Mouse (Mus musculus) Patski (cell line): ENCODE measurements around the gene Glis2. TPM values are rescaled to one million over a fixed set of nuclear protein-coding genes. Genes with fewer than 3 reads are reported as not detected.
"Not testable (repeated sequence)": the region's sequence is repeated elsewhere in the genome, so short reads cannot be mapped to it uniquely, and the experiment has no call there.

ENCODE experiments used
- ATAC-seq: fragments of 100-300 bp; one replicate; pipeline ENCODE4 v1.8.0; 2021
- CTCF ChIA-PET: fragments of 350-600 bp; sonication (Branson Sonifier 250); formaldehyde crosslinking; loops from one replicate; lab custom pipeline; 2022; ENCODE audit warnings: inconsistent platforms; lab: Charles Lee
- POLR2A ChIA-PET: fragments of 350-600 bp; sonication (Branson Sonifier 250); formaldehyde crosslinking; loops from one replicate; lab custom pipeline; 2022; ENCODE audit warnings: antibody characterized with exemption, inconsistent platforms; lab: Charles Lee
- DNase-seq: peaks from one replicate; pipeline ENCODE4 v3.0.0-alpha.2; 2011; ENCODE audit warnings: low read depth, low spot score
- H3K27me3 ChIP-seq: fragments of 371-371 bp; one replicate; pipeline ENCODE4 v1.5.1; 2021
- CTCF ChIP-seq: fragments of 100-300 bp; IDR thresholded peaks from one replicate; pipeline ENCODE4 v1.5.1; 2021
- in situ Hi-C: fragments of 300-500 bp; cut with MboI; formaldehyde crosslinking; loops from 3 replicates; pipeline ENCODE4 v1.11.1; 2018; ENCODE audit warnings: low pct_unique_long_range_greater_than_20kb, mixed read lengths
- polyA plus RNA-seq: library from polyadenylated mRNA; unstranded; gene quantifications from one replicate; pipeline ENCODE4 v1.2.3, GENCODE M21; 2021

Glis2 gene
- polyA plus RNA-seq, 1 experiment from 2014 or later, result 87.1 TPM

DNA sequence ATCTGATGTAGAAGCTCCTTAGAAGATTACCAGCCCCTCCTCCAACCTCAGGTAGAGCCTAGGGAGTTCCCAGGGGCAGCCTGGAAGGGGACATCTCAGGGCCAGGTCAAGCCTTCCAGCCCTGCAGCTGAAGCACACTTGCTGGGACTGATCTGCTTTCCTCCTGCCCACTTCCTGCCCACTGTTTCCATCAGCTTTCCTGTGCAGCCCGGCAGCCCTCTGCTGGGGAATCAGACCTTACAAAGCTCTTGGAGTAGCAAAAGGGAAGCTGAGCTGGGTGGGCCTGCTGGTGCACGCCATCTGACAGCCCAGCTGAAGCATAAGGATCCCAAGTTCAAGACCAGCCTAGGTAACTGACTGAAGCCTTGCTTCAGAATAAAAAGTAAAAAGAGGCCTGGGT, 17.6 kb upstream of the Glis2 start:
- POLR2A ChIA-PET, result no interaction called here
- no peak for DNase-seq
- in situ Hi-C loops, result no loop called here
- H3K27me3 ChIP-seq, result no peaks in the 10 kb centered on the region
- no peak for TF ChIP-seq CTCF
- CTCF ChIA-PET, result interaction anchor here (1.2 to 6.3 kb wide), 7 partner anchors 9 to 30 kb away, joined by 3 to 39 read pairs (median 6); no protein-coding TSS in a partner anchor
- no peak for ATAC-seq

DNA sequence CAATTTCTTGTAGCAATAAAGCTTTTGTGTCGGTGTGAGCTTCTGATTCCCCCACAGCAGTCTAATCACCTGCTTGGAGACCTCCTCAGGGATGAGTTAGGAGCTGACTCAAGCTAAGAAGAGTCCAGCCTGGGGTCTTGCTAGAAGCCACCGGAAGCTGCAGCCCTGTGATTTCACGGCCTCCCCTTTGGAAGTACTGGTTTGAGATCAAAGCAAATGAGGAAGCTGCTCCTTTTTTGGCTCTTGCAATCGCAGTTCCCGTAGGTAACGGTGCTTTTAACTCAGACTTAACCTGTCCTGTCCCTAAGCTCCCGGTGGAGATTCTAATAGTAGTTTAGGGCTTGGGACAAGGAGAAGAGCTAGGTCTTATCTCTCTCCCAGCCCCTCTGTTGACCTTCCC, 15.9 kb upstream of the Glis2 start:
- POLR2A ChIA-PET, result no interaction called here
- DNase-seq (no peak), ATAC-seq (no peak)
- in situ Hi-C loops, result no loop called here
- CTCF ChIA-PET, result interaction anchor here (1.0 to 6.3 kb wide), 4 partner anchors 10 to 89 kb away, joined by 4 to 39 read pairs (median 6); no protein-coding TSS in a partner anchor
- no peak for TF ChIP-seq CTCF
- H3K27me3 ChIP-seq, result no peaks in the 10 kb centered on the region

DNA sequence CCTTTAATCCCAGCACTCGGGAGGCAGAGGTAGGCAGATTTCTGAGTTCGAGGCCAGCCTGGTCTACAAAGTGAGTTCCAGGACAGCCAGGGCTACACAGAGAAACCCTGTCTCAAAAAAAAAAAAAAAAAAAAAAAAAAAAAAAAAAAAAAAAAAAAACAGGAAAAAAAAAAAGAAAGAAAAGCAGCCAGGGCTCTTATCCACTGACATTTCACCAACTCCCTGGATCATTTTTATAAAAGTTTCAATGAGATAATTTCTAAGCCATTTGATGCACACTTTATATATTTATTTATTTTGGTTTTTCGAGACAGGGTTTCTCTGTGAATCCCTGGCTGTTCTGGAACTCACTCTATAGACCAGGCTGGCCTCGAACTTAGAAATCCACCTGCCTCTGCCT, 13.3 kb upstream of the Glis2 start:
- H3K27me3 ChIP-seq, in situ Hi-C loops, ATAC-seq, DNase-seq, POLR2A ChIA-PET: not testable (repeated sequence)
- CTCF ChIA-PET, result interaction anchor here (1.2 to 1.5 kb wide), 2 partner anchors 12 to 27 kb away, joined by 3 read pairs; no protein-coding TSS in a partner anchor

DNA sequence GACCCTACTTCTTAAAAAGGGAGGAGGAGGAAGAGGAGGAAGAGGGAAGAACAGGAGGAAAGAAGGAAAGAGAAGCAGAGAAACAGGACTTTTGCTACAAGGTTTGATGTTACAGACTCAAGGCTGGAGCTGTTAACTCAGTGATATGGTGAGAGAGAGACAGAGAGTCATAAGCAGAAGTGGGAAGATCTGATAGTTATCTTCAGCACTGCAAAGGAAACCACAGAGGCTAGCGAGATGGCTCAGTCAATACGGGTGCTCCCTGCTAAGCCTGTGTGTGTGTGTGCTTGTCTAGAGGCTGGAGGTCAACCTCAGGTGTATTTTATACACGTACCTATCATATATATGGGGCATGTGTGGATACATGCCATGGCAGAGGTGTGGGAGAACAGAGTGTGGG, 10.7 kb upstream of the Glis2 start:
- POLR2A ChIA-PET, result no interaction called here
- H3K27me3 ChIP-seq, result no peaks in the 10 kb centered on the region
- in situ Hi-C loops, result no loop called here
- ATAC-seq (no peak), DNase-seq (no peak)
- CTCF ChIA-PET, result interaction anchor here (1.3 to 2.2 kb wide), 4 partner anchors 9 to 32 kb away, joined by 3 to 13 read pairs (median 4); no protein-coding TSS in a partner anchor
- TF ChIP-seq CTCF, result no peak

DNA sequence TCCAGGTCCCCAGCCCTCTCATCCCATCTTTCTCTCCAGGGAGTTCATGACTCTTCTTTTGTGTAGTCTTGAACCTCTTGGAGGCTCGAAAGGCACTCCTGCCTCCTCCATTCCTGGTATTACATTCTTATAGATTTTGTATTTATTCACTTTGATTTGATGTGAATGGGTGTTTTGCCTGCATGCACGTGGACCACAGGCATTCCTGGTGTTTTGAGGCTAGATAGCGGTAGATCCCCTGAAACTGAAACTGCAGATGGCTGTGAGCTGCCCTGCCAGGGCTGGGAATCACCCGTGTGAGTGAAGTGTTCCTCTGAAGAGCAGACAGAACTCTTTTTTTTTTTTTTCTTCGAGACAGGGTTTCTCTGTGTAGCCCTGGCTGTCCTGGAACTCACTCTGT, 10.1 kb upstream of the Glis2 start:
- no peak for TF ChIP-seq CTCF
- CTCF ChIA-PET, result interaction anchor here (1.3 to 2.2 kb wide), 4 partner anchors 9 to 32 kb away, joined by 3 to 8 read pairs (median 4); no protein-coding TSS in a partner anchor
- no peak for DNase-seq
- ATAC-seq, result no peak
- in situ Hi-C loops, result no loop called here
- POLR2A ChIA-PET, result no interaction called here
- no peaks in the 10 kb centered on the region for H3K27me3 ChIP-seq

DNA sequence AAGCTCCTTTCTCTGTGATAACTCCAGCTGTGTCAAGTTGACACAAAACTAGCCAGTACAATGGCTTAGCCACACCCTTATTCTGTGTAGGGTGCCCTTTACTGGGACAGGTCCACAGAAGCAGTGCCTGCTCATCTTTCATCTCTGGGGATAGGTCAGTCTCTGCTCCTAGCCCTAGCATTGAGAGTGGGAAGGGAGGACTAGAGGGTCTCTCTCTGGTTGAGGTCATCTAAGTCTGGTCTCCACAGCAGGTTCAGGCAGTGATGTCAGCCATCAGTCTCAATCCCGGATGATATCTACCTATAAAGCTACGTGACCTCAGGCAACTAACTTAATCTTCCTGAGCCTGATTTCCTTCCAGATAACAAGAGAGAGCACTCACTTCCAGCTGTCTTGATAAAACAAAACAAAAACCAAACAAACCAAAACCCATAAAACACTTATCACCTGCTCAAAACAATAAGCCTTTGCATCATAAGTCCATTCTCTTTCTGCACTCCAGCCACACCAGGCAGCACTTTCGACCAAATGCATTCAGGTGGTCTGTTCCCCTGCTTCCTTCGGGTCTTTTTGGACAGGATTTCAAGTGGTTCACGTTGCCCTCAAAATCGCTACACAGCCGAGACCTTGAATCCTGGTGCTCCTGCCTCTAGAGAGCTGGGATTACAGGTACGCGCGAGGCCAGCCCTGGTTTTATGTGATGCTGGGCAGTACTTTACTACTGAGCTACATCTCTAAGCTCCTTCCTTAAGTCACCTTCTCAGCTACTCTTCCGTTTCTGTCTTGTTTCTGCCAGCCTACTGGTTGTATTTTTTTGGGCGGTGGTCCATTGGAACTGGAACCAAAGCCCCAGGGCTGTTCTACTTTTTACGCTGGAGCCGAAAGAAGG, 8.6 kb upstream of the Glis2 start:
- TF ChIP-seq CTCF, result no peak
- CTCF ChIA-PET, result interaction anchor here (0.7 to 2.2 kb wide), 5 partner anchors 9 to 22 kb away, joined by 3 to 8 read pairs (median 7); no protein-coding TSS in a partner anchor
- DNase-seq, result no peak
- POLR2A ChIA-PET, result interaction anchor here (0.6 to 1.2 kb wide), 2 partner anchors 15 to 51 kb away, joined by 3 read pairs; no protein-coding TSS in a partner anchor
- in situ Hi-C loops, result no loop called here
- H3K27me3 ChIP-seq, result no peaks in the 10 kb centered on the region
- peak; percentile 17 for ATAC-seq

DNA sequence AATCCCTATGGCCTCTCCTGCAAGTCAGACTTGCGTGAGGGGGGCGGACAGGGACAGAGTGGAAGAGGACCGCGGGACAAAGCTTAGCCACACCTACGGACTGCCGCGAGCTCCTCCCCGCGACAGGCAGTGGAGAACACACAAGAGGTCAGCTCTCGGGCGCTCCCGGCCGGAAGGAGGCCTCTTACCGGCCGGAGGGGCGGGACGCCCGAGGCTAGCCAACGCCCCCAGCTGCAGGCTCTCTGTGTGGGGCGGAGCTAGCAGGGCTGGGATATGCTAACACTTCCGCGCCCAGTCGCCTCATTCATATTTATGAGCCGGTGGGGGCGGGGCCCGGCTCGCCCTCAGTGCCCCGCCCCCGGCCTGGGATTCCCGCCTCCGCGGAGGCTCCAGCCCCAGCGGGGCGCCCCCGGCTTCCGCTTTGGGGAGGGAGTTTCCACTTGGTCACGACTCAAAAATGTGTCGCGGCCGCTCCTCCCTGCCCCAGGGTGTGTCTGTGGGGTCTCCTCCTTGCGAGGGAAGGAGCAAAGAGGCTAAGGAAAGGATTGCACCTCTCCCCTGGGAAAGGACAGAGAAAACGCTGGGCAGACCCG, 7.9 kb upstream of the Glis2 start:
- in situ Hi-C loops, result no loop called here
- CTCF ChIA-PET, result interaction anchor here (1.0 to 2.2 kb wide), 4 partner anchors 9 to 21 kb away, joined by 3 to 8 read pairs (median 8); no protein-coding TSS in a partner anchor
- ATAC-seq (peak; percentile 96), DNase-seq (peak; percentile 84)
- POLR2A ChIA-PET, result interaction anchor here (1.2 kb wide), 1 partner anchor 14 kb away, joined by 3 read pairs; no protein-coding TSS in a partner anchor
- no peaks in the 10 kb centered on the region for H3K27me3 ChIP-seq
- TF ChIP-seq CTCF, result no peak

DNA sequence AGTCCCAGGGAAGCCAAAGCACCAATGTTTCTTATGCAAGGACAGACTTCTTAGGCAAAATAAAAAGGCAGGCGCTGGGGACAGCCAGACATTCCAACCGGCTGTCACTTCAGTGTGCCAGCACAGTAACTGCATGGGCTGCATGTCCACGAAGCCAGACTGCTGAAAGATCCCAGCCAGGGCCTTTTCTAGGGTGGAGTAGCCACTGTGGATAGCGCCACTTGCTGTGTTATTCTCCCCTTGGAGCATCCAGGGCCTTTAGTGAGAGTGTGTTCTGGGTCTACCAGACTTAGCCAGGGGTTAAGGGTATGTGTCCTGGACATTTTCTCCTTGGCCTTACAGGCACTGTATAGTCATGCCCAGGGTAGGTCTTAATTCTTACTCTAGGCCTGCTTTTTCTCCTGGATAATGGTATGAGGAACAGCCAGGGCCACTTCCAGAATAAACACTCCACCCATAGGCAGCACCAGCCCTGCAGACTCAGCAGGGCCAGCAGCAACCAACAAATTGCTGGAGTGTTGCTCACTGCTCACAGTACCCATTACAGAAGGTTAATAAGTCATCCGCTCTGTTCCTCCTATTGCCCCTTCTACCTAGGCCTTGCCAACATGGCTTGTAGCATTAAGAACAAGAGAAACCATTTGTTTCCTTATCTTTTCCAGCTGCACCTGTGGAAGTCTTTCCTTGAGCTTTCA, 6.8 kb upstream of the Glis2 start:
- POLR2A ChIA-PET, result interaction anchor here (0.6 kb wide), 1 partner anchor 18 kb away, joined by 5 read pairs; no protein-coding TSS in a partner anchor
- ATAC-seq (peak; percentile 29), DNase-seq (no peak)
- H3K27me3 ChIP-seq, result no peaks in the 10 kb centered on the region
- CTCF ChIA-PET, result interaction anchor here (1.0 to 1.4 kb wide), 2 partner anchors 21 to 27 kb away, joined by 3 to 8 read pairs; no protein-coding TSS in a partner anchor
- in situ Hi-C loops, result no loop called here
- TF ChIP-seq CTCF, result no peak

DNA sequence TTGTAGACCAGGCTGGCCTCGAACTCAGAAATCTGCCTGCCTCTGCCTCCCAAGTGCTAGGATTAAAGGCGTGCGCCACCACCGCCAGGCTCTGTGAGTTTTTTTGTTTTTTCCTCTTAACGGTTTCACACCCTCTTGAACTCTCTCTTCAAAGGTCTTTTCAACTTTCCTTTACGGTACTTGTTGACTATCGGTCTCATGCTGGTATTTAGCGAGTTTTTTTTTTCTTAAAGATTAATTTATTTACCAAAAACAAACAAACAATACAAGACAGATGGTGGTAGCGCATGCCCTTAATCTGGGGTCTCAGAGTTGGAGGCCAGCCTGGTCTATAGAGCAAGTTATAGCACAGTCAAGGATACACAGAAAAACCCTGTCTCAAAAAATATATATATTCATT, 4.3 kb upstream of the Glis2 start:
- ChIA-PET POLR2A (no interaction called here), CTCF (interaction anchor here (1.4 kb wide), 1 partner anchor 17 kb away, joined by 4 read pairs; no protein-coding TSS in a partner anchor)
- no peaks in the 10 kb centered on the region for H3K27me3 ChIP-seq
- TF ChIP-seq CTCF, result no peak
- DNase-seq (no peak), ATAC-seq (no peak)
- in situ Hi-C loops, result no loop called here
